Mouse (Mus musculus) cerebellum, adult (tissue): ENCODE results near the gene Olfr616.
"Not testable (repeated sequence)": the region's sequence is repeated elsewhere in the genome, so short reads cannot be mapped to it uniquely, and the experiment has no call there.

ENCODE experiments used
- ATAC-seq: cut with Nextera tagmentation; 2 replicates; pipeline ENCODE4 v1.9.2; 2017; ENCODE audit warnings: mild to moderate bottlenecking, moderate library complexity, mixed read lengths; ENCODE audit not compliant: insufficient number of reproducible peaks, low FRiP score, low TSS enrichment

The Olfr616 gene

DNA sequence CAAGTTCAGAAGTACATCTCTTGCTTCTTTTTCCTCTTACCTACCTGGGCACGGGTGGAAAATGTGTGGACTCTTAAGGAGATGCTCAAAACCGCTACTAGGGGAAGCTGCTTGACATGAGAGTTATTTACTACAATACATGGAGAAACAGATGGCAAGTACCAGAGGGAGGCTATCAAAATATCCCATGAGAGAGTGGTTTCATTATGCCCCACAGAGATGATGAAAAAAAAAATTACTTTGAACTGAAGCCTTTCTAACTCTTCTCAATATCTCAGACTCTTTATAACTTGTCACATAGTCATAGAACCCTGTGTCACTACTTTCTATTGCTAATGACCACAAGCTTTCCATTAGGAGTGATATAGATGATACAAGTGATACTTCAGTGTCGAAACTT, at the start of gene Olfr616:
Olfr616 (minus strand) TSS at position 101 of the 400 bp plus-strand sequence.
- ATAC-seq = no peak

- no peak for ATAC-seq
Measured at GRCm38 (mm10) chr7:103612434-103612833, 43.5 kb upstream of the Olfr616 start, which contains the start of gene Olfr620. TSS of gene Olfr620 (minus strand) at chr7:103612534.

DNA sequence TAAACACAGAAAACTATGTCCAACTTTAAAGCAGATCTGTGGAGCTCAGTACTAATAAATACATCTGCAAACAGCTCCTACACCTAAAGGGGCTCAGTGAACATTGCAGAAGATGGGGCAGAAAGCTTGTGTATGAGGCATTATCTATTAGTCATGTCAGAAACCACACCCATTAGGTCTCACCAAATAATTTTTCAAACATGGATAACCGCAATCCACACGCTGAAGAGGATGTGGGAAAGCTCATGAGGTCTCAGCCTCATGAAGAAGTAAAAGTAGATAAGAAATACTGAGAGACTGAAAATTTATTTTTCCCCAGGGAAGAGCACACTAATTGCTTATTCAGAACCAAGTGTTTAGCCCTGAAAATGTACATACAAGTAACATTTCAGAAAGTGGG, 38.5 kb upstream of the Olfr616 start:
- no peak for ATAC-seq

DNA sequence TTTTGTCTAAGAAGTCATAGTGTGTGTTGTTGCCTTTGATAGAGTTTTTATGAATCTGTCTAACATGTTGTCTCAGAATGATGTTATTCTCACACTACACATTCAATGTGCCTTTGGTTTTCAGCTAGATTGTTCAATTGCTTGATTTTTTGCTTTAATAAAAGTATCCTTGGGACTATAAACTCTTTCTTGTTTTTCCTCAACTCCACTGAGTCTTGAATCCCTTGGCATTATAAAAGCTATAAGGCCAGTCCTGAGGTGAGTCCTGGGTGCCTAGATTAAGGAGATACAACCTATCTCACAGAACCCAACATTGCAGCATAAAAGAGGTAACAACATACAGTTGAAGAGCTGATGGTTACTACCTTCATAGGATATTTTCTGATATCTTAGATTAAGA, 31.3 kb upstream of the Olfr616 start, which contains the start of gene Olfr619:
Olfr619 (plus strand) TSS at position 301 of the 400 bp plus-strand sequence.
- ATAC-seq = no peak

DNA sequence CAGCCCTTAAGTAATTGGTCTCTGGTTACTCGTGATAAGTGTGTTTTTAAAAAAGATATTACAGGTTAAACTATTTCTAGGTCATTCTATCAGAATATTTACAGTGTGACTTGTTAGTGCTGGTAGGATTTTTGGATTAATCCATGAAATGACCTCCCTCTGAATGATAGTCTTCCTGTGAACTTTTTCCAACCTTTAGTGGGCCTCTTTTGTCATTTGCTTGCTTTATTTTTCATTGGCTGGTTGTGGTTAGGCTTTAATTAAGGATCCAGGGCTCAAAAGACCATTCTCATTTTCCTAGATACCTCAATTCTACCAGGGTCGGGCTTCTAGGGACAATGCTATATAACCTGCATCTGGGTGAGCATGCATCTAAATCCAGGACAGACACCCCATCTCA, 20.9 kb upstream of the Olfr616 start, which contains the start of gene Olfr618:
Olfr618 (plus strand) TSS at position 301 of the 400 bp plus-strand sequence.
- ATAC-seq = no peak

- ATAC-seq = no peak
Measured at GRCm38 (mm10) chr7:103572761-103573160, 3.8 kb upstream of the Olfr616 start, which contains the start of gene Olfr617. TSS of gene Olfr617 (plus strand) at chr7:103573061.

DNA sequence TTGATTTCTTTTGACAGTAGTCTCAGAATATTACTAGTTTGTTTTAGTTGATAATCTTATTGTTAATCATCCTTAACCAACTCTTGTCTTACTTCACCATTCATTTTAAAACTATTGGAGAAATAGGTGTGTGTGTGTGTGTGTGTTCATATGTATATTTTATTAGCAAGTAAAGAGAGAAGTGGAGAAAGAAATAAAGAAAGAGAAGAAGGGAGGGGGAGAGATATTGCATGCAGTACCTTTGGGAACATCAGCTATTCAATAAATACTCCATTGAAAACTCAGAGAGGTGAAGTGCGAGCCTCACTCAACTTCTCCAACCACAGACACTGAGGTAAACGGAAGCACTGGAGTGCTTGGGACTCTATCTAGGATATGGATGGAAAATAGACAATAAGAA, 13.2 kb downstream of the Olfr616 start, which contains the start of gene Olfr615:
Olfr615 (plus strand) TSS at position 301 of the 400 bp plus-strand sequence.
- ATAC-seq = no peak

DNA sequence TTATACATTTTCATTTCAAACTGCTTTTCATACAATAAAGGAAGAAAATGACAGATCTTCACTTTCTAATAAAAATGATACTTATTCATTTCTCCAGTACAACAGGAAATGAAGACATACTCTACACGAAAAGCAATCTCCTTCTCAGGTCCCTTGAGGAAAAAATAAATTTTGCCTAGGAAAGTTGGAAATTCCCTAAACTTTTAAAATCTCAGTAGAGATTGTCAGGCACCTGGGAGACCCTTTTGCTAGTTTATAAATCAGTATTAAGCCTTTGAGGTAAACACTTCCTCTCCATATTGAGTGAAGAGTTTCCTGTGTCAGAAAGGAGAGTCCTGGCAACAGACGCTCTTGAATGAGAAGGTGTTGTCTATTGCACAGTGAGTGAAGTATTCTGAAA, 21.2 kb downstream of the Olfr616 start, which contains the start of gene Olfr613:
Olfr613 (plus strand) TSS at position 301 of the 400 bp plus-strand sequence.
- ATAC-seq = no peak

GRCm38 (mm10) chr7:103542617-103543016, 26.3 kb downstream of the Olfr616 start, which contains the start of gene Olfr612:
TSS of gene Olfr612 (minus strand) at chr7:103542717.
- not testable (repeated sequence) for ATAC-seq

DNA sequence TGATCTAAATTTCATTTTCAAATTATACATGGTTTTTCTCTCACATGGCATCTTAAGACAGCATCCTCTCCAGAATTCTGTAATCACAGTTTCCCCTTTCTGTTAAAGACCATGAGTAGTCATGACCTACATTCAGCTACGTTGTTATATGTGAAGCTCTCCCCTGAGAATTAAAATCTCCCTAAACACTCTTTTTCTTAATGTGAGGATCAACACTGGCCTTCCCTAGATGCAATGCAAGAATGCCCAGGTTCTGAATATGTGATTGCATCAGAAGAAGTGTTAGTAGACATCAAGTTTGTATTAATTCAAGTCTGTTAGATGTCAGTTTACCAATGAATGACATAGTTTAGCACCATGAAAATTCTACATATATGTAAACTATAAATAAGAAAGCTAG, 48.2 kb downstream of the Olfr616 start, which contains the start of gene Olfr611:
Olfr611 (minus strand) TSS at position 101 of the 400 bp plus-strand sequence.
- not testable (repeated sequence) for ATAC-seq
